Mouse (Mus musculus): ENCODE measurements around the gene Tenm2. TPM values are rescaled to one million over a fixed set of nuclear protein-coding genes. Genes with fewer than 3 reads are reported as not detected.

The Tenm2 gene
- polyA plus RNA-seq, 1 experiment from 2014 or later, result 0.01 TPM

- no peaks in the 10 kb centered on the region for H3K36me3 ChIP-seq (ENCODE audit: control insufficient read depth, insufficient read depth)
- no peak overlapping the region for H3K4me3 ChIP-seq (ENCODE audit: low read depth, low read length)
- no peaks in the 10 kb centered on the region for H3K4me1 ChIP-seq (ENCODE audit: control insufficient read depth, low read depth, low read length)
- 60% methylated on average over 11 of the region's 11 CpGs for WGBS (ENCODE audit: insufficient replicate concordance)
- H3K27ac ChIP-seq (ENCODE audit: low read length), result no peak overlapping the region
- ATAC-seq (ENCODE audit: low read depth), result no peak
- H3K9me3 ChIP-seq (replicated peaks; ENCODE audit: control insufficient read depth, low read length), result no peaks in the 10 kb centered on the region
- H3K4me2 ChIP-seq (ENCODE audit: low read depth, low read length), result no peak overlapping the region
- H3K27me3 ChIP-seq (ENCODE audit: control insufficient read depth, insufficient read depth, low read depth, low read length), result no peaks in the 10 kb centered on the region
- no peak overlapping the region for H3K9ac ChIP-seq (ENCODE audit: low read depth, low read length)
Observed at GRCm38 (mm10) chr11:36831511-36831910, 404.3 kb downstream of the Tenm2 start.

GRCm38 (mm10) chr11:36824666-36825065 is 411.1 kb downstream of the Tenm2 start:
- no peak overlapping the region for H3K27ac ChIP-seq (ENCODE audit: low read length)
- H3K4me1 ChIP-seq (ENCODE audit: control insufficient read depth, low read depth, low read length), result no peaks in the 10 kb centered on the region
- H3K9ac ChIP-seq (ENCODE audit: low read depth, low read length), result no peak overlapping the region
- no peaks in the 10 kb centered on the region for H3K36me3 ChIP-seq (ENCODE audit: control insufficient read depth, insufficient read depth)
- ATAC-seq (ENCODE audit: low read depth), result no peak
- no peaks in the 10 kb centered on the region for H3K9me3 ChIP-seq (replicated peaks; ENCODE audit: control insufficient read depth, low read length)
- 35% methylated on average over 7 of the region's 7 CpGs for WGBS (ENCODE audit: insufficient replicate concordance)
- H3K4me3 ChIP-seq (ENCODE audit: low read depth, low read length), result no peak overlapping the region
- H3K27me3 ChIP-seq (ENCODE audit: control insufficient read depth, insufficient read depth, low read depth, low read length), result no peaks in the 10 kb centered on the region
- no peak overlapping the region for H3K4me2 ChIP-seq (ENCODE audit: low read depth, low read length)

- no peak overlapping the region for H3K4me2 ChIP-seq (ENCODE audit: low read depth, low read length)
- H3K4me3 ChIP-seq (ENCODE audit: low read depth, low read length), result no peak overlapping the region
- no peaks in the 10 kb centered on the region for H3K4me1 ChIP-seq (ENCODE audit: control insufficient read depth, low read depth, low read length)
- H3K9me3 ChIP-seq (replicated peaks; ENCODE audit: control insufficient read depth, low read length), result no peaks in the 10 kb centered on the region; the same call in 1 of the 2 replicates
- ATAC-seq (ENCODE audit: low read depth), result no peak
- WGBS (ENCODE audit: insufficient replicate concordance), result 39% methylated on average over 1 of the region's 1 CpGs
- no peak overlapping the region for H3K9ac ChIP-seq (ENCODE audit: low read depth, low read length)
- no peaks in the 10 kb centered on the region for H3K27me3 ChIP-seq (ENCODE audit: control insufficient read depth, insufficient read depth, low read depth, low read length)
- H3K36me3 ChIP-seq (ENCODE audit: control insufficient read depth, insufficient read depth), result no peaks in the 10 kb centered on the region
- H3K27ac ChIP-seq (ENCODE audit: low read length), result no peak overlapping the region
Observed at GRCm38 (mm10) chr11:36804615-36805014, 431.1 kb downstream of the Tenm2 start.

- Histone ChIP-seq H3K4me3 (ENCODE audit: low read depth, low read length) (no peak overlapping the region), H3K27ac (ENCODE audit: low read length) (no peak overlapping the region), H3K9me3 (replicated peaks; ENCODE audit: control insufficient read depth, low read length) (no peaks in the 10 kb centered on the region), H3K27me3 (ENCODE audit: control insufficient read depth, insufficient read depth, low read depth, low read length) (no peaks in the 10 kb centered on the region), H3K9ac (ENCODE audit: low read depth, low read length) (no peak overlapping the region), H3K36me3 (ENCODE audit: control insufficient read depth, insufficient read depth) (no peaks in the 10 kb centered on the region), H3K4me1 (ENCODE audit: control insufficient read depth, low read depth, low read length) (no peaks in the 10 kb centered on the region), H3K4me2 (ENCODE audit: low read depth, low read length) (no peak overlapping the region)
- 48% methylated on average over 8 of the region's 8 CpGs for WGBS (ENCODE audit: insufficient replicate concordance)
- ATAC-seq (ENCODE audit: low read depth), result no peak
Observed at GRCm38 (mm10) chr11:36802208-36802631, 433.5 kb downstream of the Tenm2 start.

GRCm38 (mm10) chr11:36801683-36802082 is 434.1 kb downstream of the Tenm2 start:
- no peaks in the 10 kb centered on the region for H3K4me1 ChIP-seq (ENCODE audit: control insufficient read depth, low read depth, low read length)
- no peak overlapping the region for H3K4me3 ChIP-seq (ENCODE audit: low read depth, low read length)
- no peaks in the 10 kb centered on the region for H3K36me3 ChIP-seq (ENCODE audit: control insufficient read depth, insufficient read depth)
- H3K9me3 ChIP-seq (replicated peaks; ENCODE audit: control insufficient read depth, low read length), result no peaks in the 10 kb centered on the region
- H3K27ac ChIP-seq (ENCODE audit: low read length), result no peak overlapping the region
- ATAC-seq (ENCODE audit: low read depth), result no peak
- H3K4me2 ChIP-seq (ENCODE audit: low read depth, low read length), result no peak overlapping the region
- no peaks in the 10 kb centered on the region for H3K27me3 ChIP-seq (ENCODE audit: control insufficient read depth, insufficient read depth, low read depth, low read length)
- H3K9ac ChIP-seq (ENCODE audit: low read depth, low read length), result no peak overlapping the region
- WGBS (ENCODE audit: insufficient replicate concordance), result 67% methylated on average over 4 of the region's 4 CpGs

GRCm38 (mm10) chr11:36799409-36799808 is 436.4 kb downstream of the Tenm2 start:
- Histone ChIP-seq H3K36me3 (ENCODE audit: control insufficient read depth, insufficient read depth) (no peaks in the 10 kb centered on the region), H3K4me3 (ENCODE audit: low read depth, low read length) (no peak overlapping the region), H3K27ac (ENCODE audit: low read length) (no peak overlapping the region), H3K4me1 (ENCODE audit: control insufficient read depth, low read depth, low read length) (no peaks in the 10 kb centered on the region), H3K9ac (ENCODE audit: low read depth, low read length) (no peak overlapping the region), H3K27me3 (ENCODE audit: control insufficient read depth, insufficient read depth, low read depth, low read length) (no peaks in the 10 kb centered on the region), H3K4me2 (ENCODE audit: low read depth, low read length) (no peak overlapping the region), H3K9me3 (replicated peaks; ENCODE audit: control insufficient read depth, low read length) (no peaks in the 10 kb centered on the region)
- no peak for ATAC-seq (ENCODE audit: low read depth)
- WGBS (ENCODE audit: insufficient replicate concordance), result 59% methylated on average over 8 of the region's 8 CpGs

- 59% methylated on average over 3 of the region's 3 CpGs for WGBS (ENCODE audit: insufficient replicate concordance)
- H3K36me3 ChIP-seq (ENCODE audit: control insufficient read depth, insufficient read depth), result no peaks in the 10 kb centered on the region
- ATAC-seq (ENCODE audit: low read depth), result no peak
- no peak overlapping the region for H3K4me2 ChIP-seq (ENCODE audit: low read depth, low read length)
- no peaks in the 10 kb centered on the region for H3K4me1 ChIP-seq (ENCODE audit: control insufficient read depth, low read depth, low read length)
- H3K9ac ChIP-seq (ENCODE audit: low read depth, low read length), result no peak overlapping the region
- no peak overlapping the region for H3K27ac ChIP-seq (ENCODE audit: low read length)
- no peaks in the 10 kb centered on the region for H3K9me3 ChIP-seq (replicated peaks; ENCODE audit: control insufficient read depth, low read length)
- H3K4me3 ChIP-seq (ENCODE audit: low read depth, low read length), result no peak overlapping the region
- no peaks in the 10 kb centered on the region for H3K27me3 ChIP-seq (ENCODE audit: control insufficient read depth, insufficient read depth, low read depth, low read length)
Observed at GRCm38 (mm10) chr11:36758009-36758408, 477.8 kb downstream of the Tenm2 start.

GRCm38 (mm10) chr11:36746286-36746685 is 489.5 kb downstream of the Tenm2 start:
- H3K4me2 ChIP-seq (ENCODE audit: low read depth, low read length), result no peak overlapping the region
- 78% methylated on average over 4 of the region's 4 CpGs for WGBS (ENCODE audit: insufficient replicate concordance)
- ATAC-seq (ENCODE audit: low read depth), result no peak
- H3K36me3 ChIP-seq (ENCODE audit: control insufficient read depth, insufficient read depth), result no peaks in the 10 kb centered on the region
- no peaks in the 10 kb centered on the region for H3K9me3 ChIP-seq (replicated peaks; ENCODE audit: control insufficient read depth, low read length)
- H3K27ac ChIP-seq (ENCODE audit: low read length), result no peak overlapping the region
- no peaks in the 10 kb centered on the region for H3K4me1 ChIP-seq (ENCODE audit: control insufficient read depth, low read depth, low read length)
- no peak overlapping the region for H3K4me3 ChIP-seq (ENCODE audit: low read depth, low read length)
- no peaks in the 10 kb centered on the region for H3K27me3 ChIP-seq (ENCODE audit: control insufficient read depth, insufficient read depth, low read depth, low read length)
- H3K9ac ChIP-seq (ENCODE audit: low read depth, low read length), result no peak overlapping the region

GRCm38 (mm10) chr11:36727800-36728199 is 508.0 kb downstream of the Tenm2 start:
- no peaks in the 10 kb centered on the region for H3K4me1 ChIP-seq (ENCODE audit: control insufficient read depth, low read depth, low read length)
- no peak overlapping the region for H3K27ac ChIP-seq (ENCODE audit: low read length)
- H3K4me2 ChIP-seq (ENCODE audit: low read depth, low read length), result no peak overlapping the region
- H3K27me3 ChIP-seq (ENCODE audit: control insufficient read depth, insufficient read depth, low read depth, low read length), result no peaks in the 10 kb centered on the region
- WGBS (ENCODE audit: insufficient replicate concordance), result 48% methylated on average over 3 of the region's 3 CpGs
- H3K9me3 ChIP-seq (replicated peaks; ENCODE audit: control insufficient read depth, low read length), result no peaks in the 10 kb centered on the region
- ATAC-seq (ENCODE audit: low read depth), result no peak
- no peak overlapping the region for H3K9ac ChIP-seq (ENCODE audit: low read depth, low read length)
- no peak overlapping the region for H3K4me3 ChIP-seq (ENCODE audit: low read depth, low read length)
- H3K36me3 ChIP-seq (ENCODE audit: control insufficient read depth, insufficient read depth), result no peaks in the 10 kb centered on the region

All from liver, embryonic 16.5 days (tissue).